Mouse (Mus musculus): Measurements from ENCODE around the gene Slc5a5.

DNA sequence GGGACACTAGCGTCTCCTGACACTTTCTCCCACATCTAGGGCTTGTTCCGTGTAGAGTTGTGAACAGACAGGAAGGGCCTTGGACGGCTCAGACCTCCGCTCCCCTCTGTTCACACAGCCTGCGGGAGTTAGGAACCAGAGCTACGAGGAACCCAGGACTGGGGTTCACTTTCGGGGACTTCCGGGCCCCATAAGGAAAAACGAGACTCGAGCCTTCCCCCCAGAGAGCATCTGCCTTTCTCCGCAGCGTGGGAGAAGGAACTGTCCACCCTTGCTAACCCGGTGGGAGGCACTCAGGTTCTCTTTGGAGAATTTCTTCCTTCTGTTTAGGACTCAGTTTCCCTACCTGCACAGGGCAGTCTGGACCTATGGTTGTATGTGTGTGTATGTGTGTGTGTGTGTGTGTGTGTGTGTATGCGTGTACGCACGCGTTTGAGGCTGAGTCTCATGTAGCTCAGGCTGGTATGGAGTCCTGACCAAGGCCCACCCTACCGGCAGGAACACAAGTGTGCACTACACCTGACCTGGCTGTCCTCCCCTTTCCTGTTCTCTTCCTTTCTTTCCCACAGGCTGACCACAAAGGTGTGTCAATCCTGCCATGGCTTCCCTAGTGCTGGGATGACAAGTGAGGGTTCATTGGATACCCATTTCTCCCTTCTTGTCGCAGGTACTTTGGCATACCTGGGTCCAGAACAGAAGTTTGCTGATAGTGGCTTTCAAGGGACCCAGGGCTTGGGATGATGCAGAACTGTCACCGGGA is 519 bp upstream of the Slc5a5 start:
- TF ChIP-seq POLR2A (IDR thresholded peaks at IDR 0.05; ENCODE audit: control insufficient read depth, extremely low read depth, insufficient read depth, low read length, poor library complexity) (no peak), CTCF (IDR thresholded peaks at IDR 0.05; ENCODE audit: borderline replicate concordance, control insufficient read depth, extremely low read depth, insufficient read depth, low read length, poor library complexity) (no peak)

Data from thymus, adult 2 months (tissue).